Mouse (Mus musculus) macrophage (primary cell): ENCODE results near the gene Mief2. TPM values are rescaled to one million over a fixed set of nuclear protein-coding genes. Genes with fewer than 3 reads are reported as not detected.

Experiments
- H3K27ac ChIP-seq: fragments of 350-480 bp; formaldehyde crosslinking; 2 replicates; pipeline ENCODE4 v1.9.0; 2021
- H3K36me3 ChIP-seq: fragments of 350-480 bp; formaldehyde crosslinking; 2 replicates; pipeline ENCODE4 v1.9.0; 2021; ENCODE audit errors: inconsistent target
- H3K4me3 ChIP-seq: fragments of 350-480 bp; formaldehyde crosslinking; 2 replicates; pipeline ENCODE4 v1.9.0; 2021; ENCODE audit errors: inconsistent target
- H3K79me2 ChIP-seq: fragments of 350-480 bp; formaldehyde crosslinking; 2 replicates; pipeline ENCODE4 v1.9.0; 2021; ENCODE audit errors: inconsistent target
- WGBS: methylation state at CpG from one replicate; pipeline ENCODE4 v1.1.7; 2026; ENCODE audit warnings: inconsistent platforms; ENCODE audit not compliant: missing documents; 5-methylcytosine and 5-hydroxymethylcytosine counted together
- polyA plus RNA-seq: library from polyadenylated mRNA; stranded (reverse); fragments of 250-400 nt; gene quantifications from 3 replicates; pipeline ENCODE4 v1.2.4, GENCODE M21; 2018; ENCODE audit warnings: inconsistent platforms

Mief2 gene
- polyA plus RNA-seq, 1 experiment from 2014 or later = 5.2 TPM

DNA sequence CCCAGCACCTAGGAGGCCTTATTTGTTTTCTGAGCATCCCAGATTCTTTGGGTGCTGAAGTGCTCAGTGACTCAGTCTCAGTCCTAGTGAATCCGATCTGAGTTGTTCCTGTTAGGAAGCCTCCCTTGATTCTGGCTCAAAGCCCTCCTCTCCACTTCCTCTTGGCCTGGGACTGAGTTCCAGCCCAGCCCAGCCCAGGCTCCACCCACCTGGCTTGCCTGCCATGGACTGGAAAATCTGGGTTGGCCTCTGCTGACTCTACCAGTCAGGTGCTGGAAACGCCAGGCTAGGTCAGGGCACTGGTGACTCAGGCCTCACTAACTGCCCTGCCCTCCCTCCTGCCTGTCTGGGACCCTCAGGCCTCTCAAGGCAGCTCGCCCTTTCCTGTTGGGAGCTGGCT, 20.5 kb upstream of the Mief2 start:
- H3K36me3 ChIP-seq = peaks cover 43% of the 10 kb centered on the region
- H3K4me3 ChIP-seq = no peak overlapping the region
- WGBS = 67% methylated on average over 3 of the region's 3 CpGs
- H3K27ac ChIP-seq = no peak overlapping the region
- H3K79me2 ChIP-seq = no peaks in the 10 kb centered on the region; the same call in 1 of the 2 replicates

DNA sequence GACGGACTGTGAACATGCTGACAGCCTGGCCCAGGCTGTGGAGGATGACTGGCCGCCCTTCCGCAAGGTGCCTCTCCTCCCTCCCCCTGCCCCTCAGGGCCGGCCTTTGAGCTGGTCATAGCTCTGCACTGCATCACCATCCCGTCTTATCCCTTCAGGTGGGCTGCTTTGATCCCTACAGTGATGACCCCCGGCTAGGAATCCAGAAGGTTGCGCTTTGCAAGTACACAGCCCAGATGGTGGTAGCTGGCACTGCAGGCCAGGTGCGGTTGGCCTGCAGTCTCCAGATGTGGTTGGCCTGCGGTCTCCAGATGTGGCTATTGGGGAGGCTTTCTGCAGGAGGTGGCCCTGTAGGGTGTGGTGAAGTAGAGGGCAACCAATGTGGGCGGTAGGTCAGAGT, 19.6 kb upstream of the Mief2 start:
- Histone ChIP-seq H3K27ac (no peak overlapping the region), H3K36me3 (peaks cover 53% of the 10 kb centered on the region), H3K79me2 (no peaks in the 10 kb centered on the region; the same call in 1 of the 2 replicates), H3K4me3 (no peak overlapping the region)
- 90% methylated on average over 10 of the region's 10 CpGs for WGBS

DNA sequence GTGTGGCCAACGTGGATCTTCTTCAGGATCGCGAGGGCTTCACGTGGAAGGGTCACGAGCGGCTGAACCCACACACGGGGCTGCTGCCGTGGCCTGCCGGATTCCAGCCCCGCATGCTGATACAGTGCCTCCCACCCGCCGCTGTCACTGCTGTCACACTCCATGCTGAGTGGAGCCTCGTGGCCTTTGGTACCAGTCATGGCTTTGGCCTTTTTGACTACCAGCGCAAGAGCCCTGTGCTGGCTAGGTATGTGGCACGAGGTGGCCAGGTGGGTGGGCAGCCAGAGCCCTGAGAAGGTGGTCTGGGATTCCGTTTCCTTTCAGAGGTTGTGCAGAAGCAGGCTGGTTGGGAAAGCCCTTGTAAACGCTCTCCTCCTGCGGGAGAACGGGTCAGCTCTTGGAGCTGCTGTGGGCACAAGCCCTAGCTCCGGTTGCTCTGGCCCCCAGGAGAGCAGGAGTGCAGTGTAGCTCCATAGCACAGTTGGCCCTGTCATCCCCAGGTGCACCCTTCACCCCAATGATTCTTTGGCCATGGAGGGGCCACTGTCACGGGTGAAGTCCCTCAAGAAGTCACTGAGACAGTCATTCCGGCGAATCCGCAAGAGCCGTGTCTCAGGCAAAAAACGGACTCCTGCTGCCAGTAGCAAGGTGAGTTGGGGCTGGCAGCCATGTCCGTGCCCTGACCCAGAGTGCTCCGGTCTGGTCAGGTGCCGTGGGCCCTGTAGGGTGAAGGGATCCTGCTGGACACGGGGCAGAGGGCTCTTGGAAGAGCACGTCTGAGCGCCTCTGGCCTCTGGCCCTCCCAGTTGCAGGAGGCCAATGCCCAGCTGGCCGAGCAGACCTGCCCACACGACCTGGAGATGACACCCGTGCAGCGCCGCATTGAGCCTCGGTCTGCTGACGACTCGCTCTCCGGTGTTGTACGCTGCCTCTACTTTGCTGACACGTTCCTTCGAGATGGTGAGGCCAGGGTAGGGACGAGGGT, 18.4 kb upstream of the Mief2 start:
- Histone ChIP-seq H3K36me3 (peaks cover 64% of the 10 kb centered on the region), H3K79me2 (no peaks in the 10 kb centered on the region), H3K4me3 (no peak overlapping the region), H3K27ac (no peak overlapping the region)
- 95% methylated on average over 43 of the region's 45 CpGs for WGBS

DNA sequence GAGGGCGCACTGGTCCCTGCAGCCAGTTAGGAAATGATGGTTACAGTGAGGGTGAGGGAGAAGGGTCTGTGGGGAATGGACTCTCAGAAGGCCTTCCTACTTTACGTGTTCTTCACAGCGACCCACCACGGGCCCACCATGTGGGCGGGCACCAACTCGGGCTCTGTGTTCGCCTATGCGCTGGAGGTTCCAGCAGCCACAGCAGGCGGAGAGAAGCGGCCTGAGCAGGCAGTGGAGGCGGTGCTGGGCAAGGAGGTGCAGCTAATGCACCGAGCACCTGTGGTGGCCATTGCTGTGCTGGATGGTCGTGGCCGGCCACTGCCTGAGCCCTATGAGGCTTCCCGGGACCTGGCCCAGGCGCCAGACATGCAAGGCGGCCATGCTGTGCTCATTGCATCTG, 17.0 kb upstream of the Mief2 start:
- H3K36me3 ChIP-seq = peaks cover 74% of the 10 kb centered on the region
- H3K4me3 ChIP-seq = no peak overlapping the region
- no peak overlapping the region for H3K27ac ChIP-seq
- no peaks in the 10 kb centered on the region for H3K79me2 ChIP-seq
- WGBS = 93% methylated on average over 16 of the region's 17 CpGs

DNA sequence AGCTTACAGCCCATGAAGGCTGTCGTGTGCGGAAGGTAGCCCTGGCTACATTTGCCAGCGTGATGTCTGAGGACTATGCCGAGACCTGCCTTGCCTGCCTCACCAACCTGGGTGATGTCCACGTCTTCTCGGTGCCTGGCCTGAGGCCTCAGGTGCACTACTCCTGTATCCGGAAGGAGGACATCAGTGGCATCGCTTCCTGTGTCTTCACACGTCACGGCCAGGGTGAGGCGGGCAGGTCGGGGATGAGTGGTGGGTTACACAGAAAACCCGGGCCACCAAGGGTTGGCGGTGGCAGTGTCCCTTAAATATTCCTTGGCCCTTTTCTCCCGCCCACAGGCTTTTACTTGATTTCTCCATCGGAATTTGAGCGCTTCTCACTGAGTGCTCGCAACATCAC, 16.2 kb upstream of the Mief2 start:
- Histone ChIP-seq H3K79me2 (no peaks in the 10 kb centered on the region), H3K4me3 (no peak overlapping the region), H3K27ac (no peak overlapping the region), H3K36me3 (peaks cover 74% of the 10 kb centered on the region)
- WGBS = 96% methylated on average over 18 of the region's 18 CpGs

DNA sequence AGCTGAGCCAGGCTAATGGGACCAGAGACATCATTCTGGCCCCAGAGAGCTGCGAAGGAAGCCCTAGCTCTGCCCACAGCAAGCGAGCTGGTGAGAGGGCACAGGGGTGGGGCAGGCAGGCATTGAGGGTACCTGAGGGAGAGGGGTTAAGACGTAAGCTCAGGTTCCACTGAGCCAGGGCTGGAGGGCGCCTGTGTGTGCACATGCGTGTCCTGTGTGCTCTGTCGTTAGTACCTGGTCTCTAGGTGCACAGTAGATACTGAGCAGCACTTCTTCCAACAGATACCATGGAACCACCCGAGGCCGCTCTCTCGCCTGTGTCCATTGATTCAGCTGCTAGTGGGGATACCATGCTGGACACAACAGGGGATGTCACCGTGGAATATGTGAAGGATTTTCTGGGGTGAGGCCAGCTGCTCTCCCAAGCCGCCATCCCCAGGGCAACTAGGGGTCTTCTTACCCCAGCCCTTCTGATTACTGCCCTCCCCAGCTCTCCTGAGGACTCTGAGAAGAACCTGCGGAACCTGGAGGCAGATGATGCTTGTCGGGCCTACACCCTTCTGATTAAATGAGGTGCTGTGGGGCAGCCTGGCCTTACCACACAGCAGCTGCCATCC, 15.5 kb upstream of the Mief2 start:
- peaks cover 78% of the 10 kb centered on the region for H3K36me3 ChIP-seq
- H3K4me3 ChIP-seq = no peak overlapping the region
- no peak overlapping the region for H3K27ac ChIP-seq
- H3K79me2 ChIP-seq = no peaks in the 10 kb centered on the region
- 93% methylated on average over 13 of the region's 13 CpGs for WGBS

DNA sequence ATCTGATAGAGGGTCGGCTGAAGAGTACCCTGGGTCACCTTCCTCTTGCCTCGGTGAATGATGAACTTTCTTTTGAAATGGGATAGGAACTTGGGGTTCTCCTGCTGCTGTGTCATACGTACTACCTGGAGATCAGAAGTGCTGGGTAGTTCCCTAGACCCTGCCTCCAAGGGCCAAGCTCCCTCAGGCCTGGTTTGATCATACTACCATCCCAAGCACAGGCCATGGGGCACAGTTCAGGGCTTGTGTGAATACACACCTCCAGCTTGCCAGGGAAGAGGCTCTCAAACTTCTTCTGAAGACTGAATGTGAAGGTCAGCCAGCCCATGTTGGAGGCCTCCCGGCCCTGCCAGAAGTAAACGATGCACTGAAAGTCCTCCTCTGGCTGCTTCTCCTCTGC, 12.4 kb upstream of the Mief2 start:
- 91% methylated on average over 5 of the region's 5 CpGs for WGBS
- Histone ChIP-seq H3K79me2 (no peaks in the 10 kb centered on the region), H3K27ac (no peak overlapping the region), H3K4me3 (no peak overlapping the region), H3K36me3 (peaks cover 89% of the 10 kb centered on the region)

DNA sequence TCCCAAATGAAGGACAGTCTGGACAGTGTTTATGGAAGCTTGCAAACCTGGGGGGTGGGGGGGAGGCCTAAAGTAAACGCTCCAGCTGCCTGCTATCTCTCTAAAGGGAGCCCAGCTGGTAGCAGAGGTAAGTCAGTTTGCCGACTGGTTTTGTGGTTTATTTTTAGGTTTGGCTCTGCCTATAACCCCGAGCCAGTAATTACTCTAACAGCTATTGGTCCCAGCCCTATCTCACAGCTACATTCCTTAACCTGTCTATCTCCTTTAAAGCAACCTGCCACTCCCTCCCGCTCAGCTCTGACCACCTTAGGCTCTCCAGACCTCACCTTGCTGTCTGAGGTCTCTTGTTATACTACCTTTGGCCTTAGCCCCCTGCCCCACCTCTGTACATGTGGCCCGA, 8.9 kb upstream of the Mief2 start:
- Histone ChIP-seq H3K4me3 (no peak overlapping the region), H3K27ac (no peak overlapping the region), H3K79me2 (peaks cover 2% of the 10 kb centered on the region), H3K36me3 (peaks cover 97% of the 10 kb centered on the region)
- 90% methylated on average over 4 of the region's 5 CpGs for WGBS

DNA sequence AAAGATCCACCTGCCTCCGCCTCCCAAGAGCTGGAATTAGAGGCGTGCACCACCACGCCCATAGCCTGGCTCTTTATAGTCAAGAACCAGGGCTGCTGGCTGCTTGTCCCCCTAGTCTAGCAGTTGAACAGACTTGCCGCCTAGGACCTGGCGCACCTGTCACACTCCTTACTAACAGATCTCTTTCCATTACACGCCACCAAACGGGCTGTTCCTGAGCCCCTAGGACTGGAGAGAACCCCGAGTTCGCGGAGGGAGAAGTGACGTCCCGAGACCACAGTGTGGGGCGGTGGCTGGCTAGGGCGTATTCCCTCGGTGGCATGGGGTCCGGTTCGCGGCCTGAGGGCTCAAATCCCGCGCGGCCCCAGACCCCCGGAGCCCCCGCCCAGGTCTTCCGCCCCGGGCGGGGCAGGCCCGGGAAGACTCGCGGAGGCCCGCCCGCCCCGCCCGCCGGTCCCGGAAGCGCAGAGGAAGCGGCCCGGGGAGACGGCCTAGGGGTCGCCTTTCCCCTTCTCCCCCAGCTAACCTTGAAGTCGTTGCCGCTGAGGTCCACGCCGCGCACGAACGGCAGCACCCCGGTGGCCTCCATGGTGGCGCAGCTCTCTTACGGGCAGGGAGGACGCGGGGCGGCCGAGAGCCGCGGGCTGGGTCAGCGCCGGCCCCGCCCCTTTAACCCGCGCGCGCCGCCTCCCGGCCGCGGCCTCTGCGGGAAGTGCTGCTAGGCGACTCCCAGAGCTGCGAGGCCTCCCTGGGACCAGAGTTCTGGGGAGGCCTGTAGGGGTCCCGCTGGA, 1.4 kb upstream of the Mief2 start, which contains the start of gene Flii:
TSS of gene Flii (minus strand) at position 663 of the 791 bp plus-strand sequence.
- Histone ChIP-seq H3K27ac (peak within 1 kb of the TSS; percentile 66), H3K79me2 (peaks cover 40% of the 10 kb centered on the region), H3K36me3 (peaks cover 38% of the 10 kb centered on the region), H3K4me3 (peak within 1 kb of the TSS; percentile 88)
- under 1% methylated on average over 42 of the region's 71 CpGs for WGBS

DNA sequence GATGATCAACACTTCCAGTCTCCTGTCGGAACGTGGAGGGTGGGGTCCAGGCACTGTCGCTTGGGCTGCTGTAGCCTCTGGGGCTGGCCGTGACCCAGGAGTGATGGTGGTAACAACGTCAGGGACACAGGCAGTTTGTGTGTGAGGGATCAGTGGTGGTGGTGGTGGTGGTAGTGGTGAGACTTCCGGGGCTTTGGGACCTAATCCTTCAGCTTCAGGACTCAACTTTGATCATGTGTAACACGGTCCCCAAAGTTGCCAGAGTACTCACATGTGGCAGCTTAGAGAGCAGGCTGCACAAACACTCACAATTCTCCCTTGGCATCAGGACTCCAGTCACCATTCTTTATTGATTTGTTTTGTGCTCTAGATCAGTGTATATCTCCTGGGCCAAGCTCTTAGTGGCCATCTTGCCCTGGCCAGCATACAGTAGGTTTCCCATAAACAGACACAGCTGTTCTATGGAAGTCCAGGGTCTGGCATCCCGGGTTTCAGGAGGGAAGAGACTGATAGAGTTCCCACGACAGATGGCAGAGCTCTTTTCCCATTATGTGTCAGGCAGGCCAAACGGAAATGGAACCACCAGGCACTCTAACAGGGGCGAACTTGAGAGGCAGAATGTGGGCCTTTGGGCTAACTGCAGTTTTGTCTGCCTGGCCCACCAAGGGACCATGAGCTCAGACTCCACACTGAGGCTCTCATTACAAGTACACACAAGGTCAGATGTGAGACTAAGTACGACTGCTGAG, 632 bp upstream of the Mief2 start:
- Histone ChIP-seq H3K36me3 (peaks cover 36% of the 10 kb centered on the region), H3K27ac (peak overlapping the region; percentile 58), H3K79me2 (peaks cover 40% of the 10 kb centered on the region), H3K4me3 (peak overlapping the region; percentile 49)
- 4% methylated on average over 12 of the region's 12 CpGs for WGBS

DNA sequence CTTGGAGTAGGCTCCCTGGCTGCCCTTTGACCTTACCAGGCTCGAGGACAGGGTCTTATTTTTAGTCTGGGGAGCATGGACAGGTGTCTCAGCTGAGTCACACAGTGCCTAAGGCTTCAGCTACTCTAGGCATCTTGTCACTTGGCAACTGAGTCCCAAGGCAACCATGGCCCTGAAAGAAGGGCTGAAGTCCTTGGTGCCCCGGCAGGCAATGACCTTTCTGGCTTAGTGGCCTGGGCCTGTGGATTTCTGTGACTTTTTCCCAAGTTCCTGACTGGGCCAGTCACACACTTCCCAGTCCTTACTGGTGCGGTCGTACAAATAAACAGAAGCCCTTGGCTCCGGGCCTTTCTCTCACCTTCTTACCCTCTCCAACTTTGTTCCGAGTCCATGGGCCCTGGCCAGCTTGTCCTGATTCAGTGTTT, 1.0 kb downstream of the Mief2 start:
- 88% methylated on average over 6 of the region's 6 CpGs for WGBS
- Histone ChIP-seq H3K4me3 (peak overlapping the region; percentile 49), H3K36me3 (peaks cover 24% of the 10 kb centered on the region), H3K27ac (no peak overlapping the region), H3K79me2 (peaks cover 39% of the 10 kb centered on the region)

DNA sequence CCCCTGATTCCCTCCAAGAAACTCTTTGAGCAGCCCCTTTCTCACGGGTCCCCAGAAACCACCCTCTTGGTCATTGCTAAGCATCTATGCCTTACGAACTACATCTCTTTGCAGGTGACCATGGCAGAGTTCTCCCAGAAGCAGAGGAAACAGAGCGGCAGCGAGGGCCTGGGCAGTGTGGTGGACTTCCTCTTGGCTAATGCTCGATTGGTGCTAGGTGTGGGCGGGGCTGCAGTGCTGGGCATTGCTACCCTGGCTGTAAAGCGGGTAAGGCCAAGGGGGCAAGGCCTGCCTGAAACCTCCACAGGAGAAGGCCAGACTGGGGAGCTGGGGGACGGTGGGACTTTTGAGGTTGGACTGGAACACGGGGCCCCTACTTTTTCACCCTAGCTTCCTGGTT, 2.0 kb downstream of the Mief2 start:
- Histone ChIP-seq H3K36me3 (peaks cover 16% of the 10 kb centered on the region; the same call in 1 of the 2 replicates), H3K79me2 (peaks cover 29% of the 10 kb centered on the region), H3K27ac (no peak overlapping the region), H3K4me3 (no peak overlapping the region)
- WGBS = 81% methylated on average over 9 of the region's 9 CpGs

DNA sequence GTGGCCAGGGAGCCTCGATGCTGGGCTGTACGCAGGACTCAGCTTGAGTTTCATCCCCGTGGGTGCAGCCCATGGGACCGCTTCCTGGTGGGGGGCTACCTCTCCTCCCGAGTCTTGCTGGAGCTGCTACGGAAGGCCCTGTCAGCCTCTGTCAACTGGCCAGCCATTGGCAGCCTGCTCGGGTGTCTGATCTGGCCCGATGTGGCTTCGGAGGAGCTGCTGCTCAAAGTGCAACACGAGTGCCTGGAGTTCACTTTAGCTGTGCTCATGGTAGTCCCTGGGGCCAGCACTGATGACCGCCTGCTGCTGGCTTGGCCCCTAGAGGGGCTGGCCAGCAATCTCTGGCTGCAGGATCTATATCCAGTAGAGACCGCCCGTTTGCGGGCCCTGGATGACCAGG, 3.1 kb downstream of the Mief2 start:
- WGBS = 95% methylated on average over 14 of the region's 14 CpGs
- Histone ChIP-seq H3K36me3 (peaks cover 16% of the 10 kb centered on the region; the same call in 1 of the 2 replicates), H3K79me2 (peaks cover 19% of the 10 kb centered on the region), H3K27ac (no peak overlapping the region), H3K4me3 (no peak overlapping the region)

DNA sequence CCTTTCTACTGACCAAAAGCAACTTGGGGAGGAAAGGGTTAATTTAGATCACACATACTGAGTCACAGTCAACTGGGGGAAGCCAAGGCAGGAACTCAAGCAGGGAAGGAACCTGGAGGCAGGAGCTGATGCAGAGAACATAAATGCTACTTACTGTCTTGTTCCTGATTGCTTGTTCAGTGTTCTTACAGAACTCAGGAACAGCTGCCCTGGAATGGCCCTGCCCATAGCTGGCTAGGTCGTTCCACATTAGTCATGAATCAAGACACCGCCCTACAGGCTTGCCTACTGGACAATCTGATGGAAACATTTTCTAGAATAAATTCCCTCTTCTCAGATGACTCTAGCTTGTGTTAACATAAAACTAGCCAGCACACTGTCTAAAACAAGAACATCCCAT, 6.0 kb downstream of the Mief2 start:
- H3K27ac ChIP-seq = peak overlapping the region; percentile 48
- 82% methylated on average over 2 of the region's 2 CpGs for WGBS
- H3K36me3 ChIP-seq = peaks cover 22% of the 10 kb centered on the region; the same call in 1 of the 2 replicates
- H3K4me3 ChIP-seq = no peak overlapping the region
- H3K79me2 ChIP-seq = peaks cover 7% of the 10 kb centered on the region
